Comparison of ENCODE assay signal across 7 mouse cellular contexts in genomic region chr3:146184992-146185657, GRCm38 (mm10). TPM values are rescaled to one million over a fixed set of nuclear protein-coding genes. Genes with fewer than 3 reads are reported as not detected.
A peak's percentile ranks its signal among the peaks of the same experiment; 100 is the strongest.
DNase-seq lines count a peak whose midpoint lies in the region; ATAC-seq lines count a peak whose summit lies in the region.

No protein-coding gene starts in this region.

- H3K4me1 ChIP-seq in hindbrain, embryonic 15.5 days (replicated peaks), result peaks cover 10% of the 10 kb centered on the region; the same call in 1 of the 2 replicates

- 20% methylated on average over 13 of the region's 13 CpGs for WGBS in hindbrain, embryonic 15.5 days

- 0 out of 2 replicates have a peak overlapping the region, but pooled peaks have one; percentile 11 for H3K4me2 ChIP-seq in hindbrain, embryonic 15.5 days

- H3K27ac ChIP-seq in hindbrain, embryonic 15.5 days (replicated peaks), result no peak overlapping the region

- H3K4me3 ChIP-seq in hindbrain, embryonic 15.5 days, result no peak overlapping the region

- no peaks in the 10 kb centered on the region for H3K36me3 ChIP-seq in hindbrain, embryonic 15.5 days

- H3K9ac ChIP-seq in hindbrain, embryonic 15.5 days, result no peak overlapping the region

- peak; percentile 77 for ATAC-seq in hindbrain, embryonic 15.5 days (ENCODE audit: low FRiP score, low read depth)
- ATAC-seq in megakaryocyte, adult 5-6 weeks (ENCODE audit: poor library complexity, severe bottlenecking), result peak; percentile 90

- DNase-seq in T-cell, adult 2 months (ENCODE audit: low spot score), result peak; percentile 31
- DNase-seq in cerebellum, adult 8-10 months, result peak; percentile 15
- DNase-seq in frontal cortex, postnatal 14 days (ENCODE audit: low spot score in 2 of 2), result peak; percentile 62 to 69
- peak; percentile 77 to 88 for DNase-seq in layer of hippocampus, postnatal 14 days (ENCODE audit: low spot score in 2 of 2)
- peak; percentile 78 to 80 for DNase-seq in right cerebral cortex, adult 2 months (ENCODE audit: low spot score in 2 of 2)

- 0 out of 2 replicates have a peak, but pooled peaks cover 3% of the 10 kb centered on the region for H3K9me3 ChIP-seq in hindbrain, embryonic 15.5 days

- H3K27me3 ChIP-seq in hindbrain, embryonic 15.5 days, result peaks cover 17% of the 10 kb centered on the region; the same call in 1 of the 2 replicates

RNA-seq across cellular contexts. Expression of gene Mcoln2, which starts 35.5 kb away (rescaled TPM):
- polyA plus RNA-seq in hindbrain, embryonic 15.5 days (2015; fragmentation: Nextera tagmentation; extraction: Ambion mirVana), result 0.27 and 0.28 TPM in 2 replicates
- not detected for total RNA-seq in layer of hippocampus, postnatal 14 days (2021)
- 0.47 and 3.3 TPM in 2 replicates for total RNA-seq in megakaryocyte, adult 5-6 weeks (2015)
- 0.33 and 2.2 TPM in 2 replicates for total RNA-seq in megakaryocyte, adult 5-6 weeks (2017)

RNA-seq across cellular contexts. Expression of gene Lpar3, which starts 35.6 kb away (rescaled TPM):
- polyA plus RNA-seq in hindbrain, embryonic 15.5 days (2015; fragmentation: Nextera tagmentation; extraction: Ambion mirVana), result 0.49 TPM in 2 replicates
- 1 to 10 TPM; 1.3 to 1.6 TPM for total RNA-seq in layer of hippocampus, postnatal 14 days (2021)
- 0.14 TPM in 1 of 2 replicates, not detected in the other for total RNA-seq in megakaryocyte, adult 5-6 weeks (2015)
- not detected in 2 replicates for total RNA-seq in megakaryocyte, adult 5-6 weeks (2017)

Comparison
In these comparisons a context has a peak if more than half of its experiments do, and no peak if none do; other contexts are left out.
1. DNase-seq: peak in every context shown above with its lines; median percentile 82 in layer of hippocampus, postnatal 14 days; 79 in right cerebral cortex, adult 2 months; 66 in frontal cortex, postnatal 14 days; 31 in T-cell, adult 2 months; 15 in cerebellum, adult 8-10 months.